Mouse (Mus musculus): ENCODE results near the gene Cdk5r2. TPM values are rescaled to one million over a fixed set of nuclear protein-coding genes. Genes with fewer than 3 reads are reported as not detected.

The Cdk5r2 gene
- total RNA-seq, 2 experiments from 2014 or later, result not detected

GRCm38 (mm10) chr1:74850251-74850650 is 4.5 kb upstream of the Cdk5r2 start:
- intact Hi-C loops (cut with DNase I), result no loop called here
- DNase-seq (ENCODE audit: low spot score), result no peak

GRCm38 (mm10) chr1:74851001-74851775 is 3.5 kb upstream of the Cdk5r2 start:
- intact Hi-C loops (cut with DNase I), result no loop called here
- no peak for DNase-seq (ENCODE audit: low spot score)

GRCm38 (mm10) chr1:74855156-74855555 is 422 bp downstream of the Cdk5r2 start:
- intact Hi-C loops (cut with DNase I), result no loop called here

GRCm38 (mm10) chr1:74855651-74856438 is 1.1 kb downstream of the Cdk5r2 start:
- no peak for DNase-seq (ENCODE audit: low spot score)

More at GRCm38 (mm10) chr1:74855156-74855555, 422 bp downstream of the Cdk5r2 start:
- DNase-seq (ENCODE audit: low spot score), result no peak

GRCm38 (mm10) chr1:74856439-74856720 is 1.6 kb downstream of the Cdk5r2 start:
- intact Hi-C loops (cut with DNase I), result no loop called here

More at GRCm38 (mm10) chr1:74855651-74856438, 1.1 kb downstream of the Cdk5r2 start:
- intact Hi-C loops (cut with DNase I), result no loop called here

GRCm38 (mm10) chr1:74856791-74857190 is 2.1 kb downstream of the Cdk5r2 start:
- intact Hi-C loops (cut with DNase I), result no loop called here
- no peak for DNase-seq (ENCODE audit: low spot score)

More at GRCm38 (mm10) chr1:74856439-74856720, 1.6 kb downstream of the Cdk5r2 start:
- DNase-seq (ENCODE audit: low spot score), result no peak

- no peak for DNase-seq (ENCODE audit: low spot score)
- intact Hi-C loops (cut with DNase I), result no loop called here
Measured at GRCm38 (mm10) chr1:74857201-74857600, 2.5 kb downstream of the Cdk5r2 start.

- no peak for DNase-seq (ENCODE audit: low spot score)
- intact Hi-C loops (cut with DNase I), result no loop called here
Measured at GRCm38 (mm10) chr1:74857677-74858076, 2.9 kb downstream of the Cdk5r2 start.

GRCm38 (mm10) chr1:74858171-74858719 is 3.5 kb downstream of the Cdk5r2 start:
- intact Hi-C loops (cut with DNase I), result no loop called here
- DNase-seq (ENCODE audit: low spot score), result no peak

GRCm38 (mm10) chr1:74858805-74859204 is 4.1 kb downstream of the Cdk5r2 start:
- no peak for DNase-seq (ENCODE audit: low spot score)
- intact Hi-C loops (cut with DNase I), result no loop called here

GRCm38 (mm10) chr1:74859223-74859984 is 4.7 kb downstream of the Cdk5r2 start:
- no peak for DNase-seq (ENCODE audit: low spot score)
- intact Hi-C loops (cut with DNase I), result no loop called here

GRCm38 (mm10) chr1:74861783-74862182 is 7.0 kb downstream of the Cdk5r2 start:
- intact Hi-C loops (cut with DNase I), result no loop called here
- DNase-seq (ENCODE audit: low spot score), result no peak

GRCm38 (mm10) chr1:74872218-74872617 is 17.5 kb downstream of the Cdk5r2 start:
- intact Hi-C loops (cut with DNase I), result no loop called here
- DNase-seq (ENCODE audit: low spot score), result no peak

- DNase-seq (ENCODE audit: low spot score), result no peak
- intact Hi-C loops (cut with DNase I), result no loop called here
Measured at GRCm38 (mm10) chr1:74877199-74877598, 22.5 kb downstream of the Cdk5r2 start.

- intact Hi-C loops (cut with DNase I), result loop anchor here (2.0 to 5.0 kb wide), 2 partner anchors 20 to 136 kb away; no protein-coding TSS in a partner anchor
- DNase-seq (ENCODE audit: low spot score), result no peak
Measured at GRCm38 (mm10) chr1:74880785-74881360, 26.1 kb downstream of the Cdk5r2 start.

- intact Hi-C loops (cut with DNase I), result loop anchor here (5.0 kb wide), 1 partner anchor 135 kb away; no protein-coding TSS in a partner anchor
Measured at GRCm38 (mm10) chr1:74882055-74882734, 27.5 kb downstream of the Cdk5r2 start.

GRCm38 (mm10) chr1:74882828-74883227 is 28.1 kb downstream of the Cdk5r2 start:
- intact Hi-C loops (cut with DNase I), result loop anchor here (5.0 kb wide), 1 partner anchor 134 kb away; no protein-coding TSS in a partner anchor
- no peak for DNase-seq (ENCODE audit: low spot score)

More at GRCm38 (mm10) chr1:74882055-74882734, 27.5 kb downstream of the Cdk5r2 start:
- DNase-seq (ENCODE audit: low spot score), result no peak

GRCm38 (mm10) chr1:74883441-74883840 is 28.7 kb downstream of the Cdk5r2 start:
- intact Hi-C loops (cut with DNase I), result loop anchor here (5.0 kb wide), 1 partner anchor 134 kb away; no protein-coding TSS in a partner anchor
- no peak for DNase-seq (ENCODE audit: low spot score)

Measured in heart, postnatal 25 days (tissue).